Mouse (Mus musculus) limb, embryonic 12.5 days (tissue): ENCODE data around the gene 4930470P17Rik. TPM values are rescaled to one million over a fixed set of nuclear protein-coding genes. Genes with fewer than 3 reads are reported as not detected.
A peak's percentile ranks its signal among the peaks of the same experiment; 100 is the strongest.

Source experiments
- ATAC-seq: fragments of 200-750 bp; cut with Nextera tagmentation; 2 replicates; pipeline ENCODE4 v1.8.0; 2017; ENCODE audit warnings: low read depth, moderate TSS enrichment; ENCODE audit not compliant: insufficient number of reproducible peaks, insufficient read depth, low FRiP score, low TSS enrichment
- H3K27ac ChIP-seq: fragments of 300-500 bp; sonication (generic); 2 replicates; pipeline ENCODE4 v1.5.1; 2016; ENCODE audit warnings: mild to moderate bottlenecking, moderate library complexity
- H3K27me3 ChIP-seq: fragments of 300-500 bp; sonication (generic); 2 replicates; pipeline ENCODE4 v1.6.1; 2016; ENCODE audit warnings: mild to moderate bottlenecking, moderate library complexity
- H3K36me3 ChIP-seq: fragments of 300-500 bp; sonication (generic); 2 replicates; pipeline ENCODE4 v1.6.1; 2016; ENCODE audit warnings: mild to moderate bottlenecking, moderate library complexity
- H3K4me1 ChIP-seq: fragments of 300-500 bp; sonication (generic); replicated peaks from 2 replicates; pipeline ENCODE4 v1.6.1; 2016
- H3K4me2 ChIP-seq: fragments of 300-500 bp; sonication (generic); 2 replicates; pipeline ENCODE4 v1.6.1; 2016; ENCODE audit warnings: mild to moderate bottlenecking, moderate library complexity
- H3K4me3 ChIP-seq: fragments of 300-500 bp; sonication (generic); replicated peaks from 2 replicates; pipeline ENCODE4 v1.5.1; 2016; ENCODE audit warnings: mild to moderate bottlenecking
- H3K9ac ChIP-seq: fragments of 300-500 bp; sonication (generic); replicated peaks from 2 replicates; pipeline ENCODE4 v1.6.1; 2016; ENCODE audit warnings: mild to moderate bottlenecking, moderate library complexity
- H3K9me3 ChIP-seq: fragments of 300-500 bp; sonication (generic); 2 replicates; pipeline ENCODE4 v1.6.1; 2016; ENCODE audit warnings: mild to moderate bottlenecking, moderate library complexity
- WGBS: fragments of 180-500 bp; shearing (Covaris S2); methylation state at CpG from one replicate; pipeline ENCODE4 v1.1.7; 2016; 5-methylcytosine and 5-hydroxymethylcytosine counted together
- polyA plus RNA-seq: library from polyadenylated mRNA; unstranded; fragments of >200 nt; fragmentation: Nextera tagmentation; extraction: Ambion mirVana; gene quantifications from 2 replicates; pipeline ENCODE4 v1.2.1, GENCODE M21; 2016

The 4930470P17Rik gene
- polyA plus RNA-seq, 1 experiment from 2014 or later = not detected

GRCm38 (mm10) chr2:170544950-170545349 is 56.9 kb downstream of the 4930470P17Rik start:
- Histone ChIP-seq H3K36me3 (no peaks in the 10 kb centered on the region), H3K27ac (no peak overlapping the region), H3K4me3 (no peak overlapping the region), H3K9me3 (no peaks in the 10 kb centered on the region), H3K4me2 (no peak overlapping the region), H3K9ac (no peak overlapping the region), H3K27me3 (no peaks in the 10 kb centered on the region; the same call in 1 of the 2 replicates), H3K4me1 (peaks cover 37% of the 10 kb centered on the region)
- ATAC-seq = no peak
- WGBS = 84% methylated on average over 7 of the region's 7 CpGs

GRCm38 (mm10) chr2:170544159-170544558 is 57.7 kb downstream of the 4930470P17Rik start:
- Histone ChIP-seq H3K4me2 (no peak overlapping the region), H3K36me3 (no peaks in the 10 kb centered on the region), H3K4me3 (no peak overlapping the region), H3K4me1 (peaks cover 33% of the 10 kb centered on the region), H3K27ac (no peak overlapping the region), H3K9me3 (no peaks in the 10 kb centered on the region), H3K9ac (no peak overlapping the region), H3K27me3 (no peaks in the 10 kb centered on the region; the same call in 1 of the 2 replicates)
- 66% methylated on average over 3 of the region's 3 CpGs for WGBS
- ATAC-seq = no peak

GRCm38 (mm10) chr2:170543625-170544024 is 58.2 kb downstream of the 4930470P17Rik start:
- Histone ChIP-seq H3K36me3 (no peaks in the 10 kb centered on the region), H3K27ac (no peak overlapping the region), H3K4me3 (no peak overlapping the region), H3K9me3 (no peaks in the 10 kb centered on the region), H3K9ac (no peak overlapping the region), H3K4me2 (no peak overlapping the region), H3K27me3 (no peaks in the 10 kb centered on the region; the same call in 1 of the 2 replicates), H3K4me1 (peaks cover 30% of the 10 kb centered on the region)
- ATAC-seq = no peak
- WGBS = 67% methylated on average over 5 of the region's 5 CpGs

GRCm38 (mm10) chr2:170539211-170539610 is 62.6 kb downstream of the 4930470P17Rik start:
- Histone ChIP-seq H3K27me3 (no peaks in the 10 kb centered on the region; the same call in 1 of the 2 replicates), H3K9ac (no peak overlapping the region), H3K9me3 (no peaks in the 10 kb centered on the region), H3K27ac (no peak overlapping the region), H3K4me3 (no peak overlapping the region), H3K4me1 (peaks cover 16% of the 10 kb centered on the region), H3K36me3 (no peaks in the 10 kb centered on the region), H3K4me2 (no peak overlapping the region)
- WGBS = 82% methylated on average over 9 of the region's 9 CpGs
- ATAC-seq = no peak

GRCm38 (mm10) chr2:170535841-170536240 is 66.0 kb downstream of the 4930470P17Rik start:
- 0 out of 2 replicates have a peak, but pooled peaks have one; percentile 33 for ATAC-seq
- Histone ChIP-seq H3K9me3 (no peaks in the 10 kb centered on the region), H3K27ac (0 out of 2 replicates have a peak overlapping the region, but pooled peaks have one; percentile 12), H3K4me2 (no peak overlapping the region), H3K4me3 (no peak overlapping the region), H3K27me3 (no peaks in the 10 kb centered on the region), H3K9ac (no peak overlapping the region), H3K4me1 (peaks cover 13% of the 10 kb centered on the region), H3K36me3 (no peaks in the 10 kb centered on the region)

- H3K9ac ChIP-seq = no peak overlapping the region
- no peak overlapping the region for H3K27ac ChIP-seq
- no peaks in the 10 kb centered on the region for H3K27me3 ChIP-seq
- H3K4me3 ChIP-seq = no peak overlapping the region
- no peaks in the 10 kb centered on the region for H3K9me3 ChIP-seq
- H3K4me1 ChIP-seq = peaks cover 13% of the 10 kb centered on the region
- no peak for ATAC-seq
- no peak overlapping the region for H3K4me2 ChIP-seq
- 93% methylated on average over 11 of the region's 11 CpGs for WGBS
- H3K36me3 ChIP-seq = no peaks in the 10 kb centered on the region
Observed at GRCm38 (mm10) chr2:170534803-170535174, 67.0 kb downstream of the 4930470P17Rik start.

- ATAC-seq = no peak
- H3K36me3 ChIP-seq = no peaks in the 10 kb centered on the region
- no peak overlapping the region for H3K4me2 ChIP-seq
- no peak overlapping the region for H3K27ac ChIP-seq
- WGBS = 50% methylated on average over 12 of the region's 12 CpGs
- H3K27me3 ChIP-seq = no peaks in the 10 kb centered on the region
- H3K4me3 ChIP-seq = no peak overlapping the region
- peaks cover 13% of the 10 kb centered on the region for H3K4me1 ChIP-seq
- no peaks in the 10 kb centered on the region for H3K9me3 ChIP-seq
- H3K9ac ChIP-seq = no peak overlapping the region
Observed at GRCm38 (mm10) chr2:170534116-170534802, 67.6 kb downstream of the 4930470P17Rik start.

GRCm38 (mm10) chr2:170530256-170530655 is 71.6 kb downstream of the 4930470P17Rik start:
- H3K27me3 ChIP-seq = no peaks in the 10 kb centered on the region
- no peaks in the 10 kb centered on the region for H3K9me3 ChIP-seq
- no peaks in the 10 kb centered on the region for H3K36me3 ChIP-seq
- H3K4me1 ChIP-seq = peaks cover 4% of the 10 kb centered on the region; the same call in 1 of the 2 replicates
- no peak overlapping the region for H3K4me2 ChIP-seq
- no peak overlapping the region for H3K27ac ChIP-seq
- WGBS = 97% methylated on average over 3 of the region's 3 CpGs
- no peak overlapping the region for H3K9ac ChIP-seq
- ATAC-seq = no peak
- H3K4me3 ChIP-seq = no peak overlapping the region

- Histone ChIP-seq H3K9ac (no peak overlapping the region), H3K9me3 (no peaks in the 10 kb centered on the region), H3K27ac (no peak overlapping the region), H3K27me3 (no peaks in the 10 kb centered on the region), H3K4me3 (no peak overlapping the region), H3K36me3 (no peaks in the 10 kb centered on the region), H3K4me1 (peaks cover 4% of the 10 kb centered on the region; the same call in 1 of the 2 replicates), H3K4me2 (no peak overlapping the region)
- 89% methylated on average over 7 of the region's 7 CpGs for WGBS
- ATAC-seq = no peak
Observed at GRCm38 (mm10) chr2:170529766-170530165, 72.1 kb downstream of the 4930470P17Rik start.

Other genes starting within 250 kb of the 4930470P17Rik start
- gene Bcas1, start 174.2 kb downstream of the 4930470P17Rik start, polyA plus RNA-seq = 0.37 and 0.51 TPM in 2 replicates
- gene Pfdn4, start 105.6 kb downstream of the 4930470P17Rik start, polyA plus RNA-seq = 109 and 118 TPM in 2 replicates
- not detected in 2 replicates for gene Cyp24a1, start 104.9 kb downstream of the 4930470P17Rik start, polyA plus RNA-seq
- 3.1 and 4.9 TPM in 2 replicates for gene Dok5, start 129.8 kb upstream of the 4930470P17Rik start, polyA plus RNA-seq